Mouse (Mus musculus) megakaryocyte, embryonic 14.5 days (primary cell): Measurements from ENCODE around the gene Ppm1h.

Experiments used
- FLI1 ChIP-seq: IDR thresholded peaks from 2 replicates; pipeline ENCODE4 v1.6.1; 2012; ENCODE audit warnings: low read length, inconsistent platforms, mixed read lengths
- GATA1 ChIP-seq: IDR thresholded peaks from 3 replicates; pipeline ENCODE4 v1.6.1; 2012; ENCODE audit warnings: mixed read lengths, low read length, inconsistent platforms, borderline replicate concordance

- TF ChIP-seq GATA1: no peak
- TF ChIP-seq FLI1: no peak
Observed at GRCm38 (mm10) chr10:122970188-122970587, 291.6 kb downstream of the Ppm1h start.
